Mouse (Mus musculus): ENCODE measurements around the gene Tescl.

Tescl gene

GRCm38 (mm10) chr7:24361001-24361400, 27.3 kb upstream of the Tescl start:
- no peak for DNase-seq

DNA sequence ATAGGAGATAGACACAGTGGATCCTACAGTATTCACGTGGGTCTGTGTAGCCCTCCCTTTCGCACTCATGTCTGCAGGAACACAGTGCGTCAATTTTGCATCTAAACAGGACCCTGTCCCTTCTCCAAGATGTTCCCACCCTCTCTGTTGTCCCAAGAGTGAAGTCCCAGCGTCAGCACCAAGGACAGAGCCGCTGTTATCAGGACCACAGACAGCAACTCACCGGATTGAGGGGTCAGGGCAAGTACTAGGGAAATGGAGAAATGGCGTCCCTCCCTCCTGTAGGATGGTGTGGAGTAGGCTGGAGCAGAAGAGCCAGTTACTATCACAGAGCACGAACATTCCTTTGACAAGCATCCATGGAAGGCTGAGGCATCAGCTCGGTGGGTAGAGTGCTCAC, 25.5 kb upstream of the Tescl start:
- DNase-seq, result no peak

DNA sequence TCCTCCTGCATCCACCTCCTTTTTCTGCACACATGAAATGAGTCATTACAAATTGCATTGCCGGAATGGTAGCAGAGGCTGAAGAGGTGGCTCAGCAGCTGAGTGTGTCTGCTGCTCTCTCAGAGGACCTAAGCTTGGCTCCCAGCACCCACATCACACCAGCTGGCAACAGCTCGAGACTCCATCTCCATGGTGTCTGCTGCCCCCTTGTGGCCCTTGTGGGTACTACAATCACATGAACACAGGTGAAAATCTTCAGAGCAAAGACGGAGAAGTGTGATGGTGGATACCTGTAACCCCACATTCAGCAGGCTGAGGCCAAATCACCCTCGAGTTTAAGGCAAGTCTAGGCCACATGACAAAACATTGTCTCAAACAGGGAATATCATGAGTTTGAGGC, 24.2 kb upstream of the Tescl start:
- peak in 1 of 2 experiments; percentile 48 for DNase-seq

DNA sequence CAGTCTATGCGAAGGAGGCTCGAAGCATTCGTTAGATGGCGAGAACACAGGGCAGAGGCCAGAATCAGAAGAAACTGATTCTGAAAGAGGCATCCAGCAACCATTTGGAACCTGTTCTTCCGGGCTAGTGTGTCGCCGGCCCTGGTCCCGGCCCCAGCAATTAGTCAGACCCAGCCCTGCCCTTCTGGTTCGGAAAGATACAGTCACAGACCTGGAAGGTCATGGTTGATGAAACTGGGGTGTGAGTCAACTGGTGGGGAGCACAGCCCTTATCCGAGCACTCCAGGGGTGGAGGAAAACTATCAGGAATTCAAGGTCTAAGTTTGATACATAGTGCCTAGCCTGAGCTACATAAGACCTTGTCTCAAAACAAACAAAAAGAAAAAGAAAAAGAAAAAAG, 22.3 kb upstream of the Tescl start:
- no peak for DNase-seq

DNA sequence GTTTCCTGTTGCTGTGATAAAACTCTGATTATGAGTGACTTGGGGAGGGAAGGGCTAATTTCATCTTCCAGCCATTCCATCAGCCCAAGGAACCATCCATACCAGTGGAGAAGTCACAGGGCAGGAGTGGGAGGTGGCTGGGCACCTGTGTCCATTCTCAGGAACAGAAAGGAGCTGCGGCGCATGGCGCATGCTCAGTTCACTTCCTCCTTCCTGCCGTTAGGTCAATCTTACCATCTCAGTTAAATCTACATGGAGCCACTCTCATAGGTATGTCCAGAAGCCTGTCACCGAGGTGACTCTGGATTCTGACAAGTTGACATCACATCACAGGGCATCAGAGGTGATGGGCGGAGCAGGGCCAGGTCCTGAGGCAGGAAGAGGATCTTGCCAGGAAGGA, 21.9 kb upstream of the Tescl start:
- no peak for DNase-seq

- no peak for DNase-seq
Observed at GRCm38 (mm10) chr7:24348896-24349295, 15.2 kb upstream of the Tescl start, which contains the start of gene Lypd5. Gene Lypd5 (plus strand): TSS chr7:24349196.

DNA sequence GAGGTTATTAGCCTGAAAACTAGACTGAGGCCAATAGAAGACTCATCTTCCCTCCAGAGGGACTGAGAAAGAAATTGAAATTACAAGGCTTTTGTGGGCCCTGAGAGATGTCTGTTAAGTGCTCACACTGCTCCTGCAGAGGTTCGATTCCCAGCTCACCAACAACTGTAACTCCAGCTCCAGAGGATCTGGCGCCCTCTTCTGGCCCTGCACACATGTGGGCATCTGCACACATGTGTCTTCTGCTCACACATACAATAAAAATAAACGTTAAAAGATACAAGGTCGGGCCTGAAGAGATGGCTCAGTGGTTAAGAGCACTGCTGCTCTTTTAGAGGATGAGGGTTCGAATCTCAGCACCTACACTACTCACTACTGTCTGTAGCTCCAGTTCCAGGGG, 12.7 kb upstream of the Tescl start:
- no peak for DNase-seq

DNA sequence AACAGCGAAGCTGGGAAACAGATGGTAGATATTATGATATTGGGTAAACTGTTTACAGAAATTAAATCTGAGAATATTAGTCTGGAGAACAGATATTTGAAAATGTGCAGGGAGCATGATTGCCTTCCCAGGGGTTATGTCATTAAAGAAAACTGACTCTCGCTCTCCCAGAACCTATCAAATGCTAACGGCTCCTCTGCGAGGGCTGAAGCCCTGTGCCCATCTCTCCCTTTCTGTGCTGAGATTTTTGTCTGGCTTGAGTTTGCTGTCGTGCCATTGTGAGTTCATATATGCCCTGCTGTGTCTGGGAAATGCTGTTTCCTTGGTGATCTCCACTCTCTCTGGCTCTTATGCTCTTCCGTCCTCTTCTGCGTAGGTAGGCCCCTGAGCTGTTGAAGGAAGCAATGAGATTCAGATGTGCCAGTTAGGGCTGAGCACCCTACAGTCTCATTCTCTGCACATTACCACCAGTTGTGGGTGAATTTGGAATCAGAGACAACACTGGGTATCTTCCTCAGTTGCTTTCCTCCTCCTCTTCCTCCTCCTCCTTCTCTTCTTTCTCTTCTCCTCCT, 10.1 kb upstream of the Tescl start:
- DNase-seq, result no peak

- peak in 1 of 2 experiments; percentile 42 for DNase-seq
Observed at GRCm38 (mm10) chr7:24338241-24338640, 4.5 kb upstream of the Tescl start.

GRCm38 (mm10) chr7:24335699-24336309, 2.1 kb upstream of the Tescl start:
- DNase-seq, result peak; percentile 83 to 92

DNA sequence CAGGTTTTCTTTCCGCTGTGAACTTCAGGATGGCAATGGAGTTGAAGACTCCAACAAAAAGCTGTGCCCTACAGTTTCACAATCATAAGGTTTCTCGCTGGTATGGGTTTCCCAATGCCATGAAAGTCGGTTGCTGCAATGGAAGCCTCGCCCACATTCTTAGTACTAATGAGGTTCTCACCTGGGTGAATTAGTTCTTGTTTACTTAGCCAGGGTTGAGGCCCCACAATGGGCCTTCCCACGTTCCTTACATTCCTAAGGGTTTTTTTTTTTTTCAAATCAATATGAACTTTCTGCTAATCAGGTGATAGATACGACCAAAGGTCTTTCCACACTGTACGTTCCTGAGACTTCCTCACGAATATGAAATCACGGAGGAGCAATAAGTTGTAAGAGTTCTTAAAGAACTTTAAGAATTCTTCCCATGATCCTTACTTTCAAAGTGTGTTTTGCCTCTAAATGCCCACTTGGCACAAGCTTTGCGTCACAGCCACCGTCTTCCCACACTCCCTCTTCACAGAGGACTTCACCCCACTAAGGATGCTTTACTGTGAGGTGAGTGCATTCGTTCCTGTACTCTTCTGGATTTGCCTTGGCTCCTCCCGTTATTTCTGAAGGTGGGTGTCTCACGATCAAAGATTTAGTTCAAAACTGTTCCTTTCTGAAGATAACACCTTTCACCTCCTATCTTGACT, 6.3 kb downstream of the Tescl start:
- no peak for DNase-seq

GRCm38 (mm10) chr7:24326273-24327135, 7.2 kb downstream of the Tescl start:
- DNase-seq, result no peak

DNA sequence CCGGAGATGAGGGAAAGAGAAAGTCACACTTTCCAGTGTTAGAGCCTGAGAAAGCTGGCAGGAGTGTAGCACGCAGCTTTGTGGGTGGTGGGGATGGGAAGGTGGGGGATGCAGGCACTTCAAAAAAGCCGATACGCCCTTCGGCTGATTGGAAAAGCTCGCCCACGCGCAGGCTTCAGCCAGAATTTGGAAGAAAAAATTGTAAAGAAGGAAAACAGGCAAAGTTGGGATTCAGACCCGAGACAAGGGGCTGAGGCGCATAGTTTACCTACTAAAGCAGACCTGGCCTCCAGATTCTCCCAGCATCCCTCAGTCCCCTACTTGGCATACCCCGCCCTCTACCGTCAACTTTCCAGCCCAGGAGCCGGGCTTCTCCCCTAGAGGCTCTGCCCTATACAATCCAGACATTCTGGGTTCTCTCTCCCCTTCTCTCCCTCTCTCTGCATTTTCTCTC, 8.0 kb downstream of the Tescl start:
- DNase-seq, result no peak

GRCm38 (mm10) chr7:24325197-24325596, 8.5 kb downstream of the Tescl start:
- peak; percentile 30 to 65 for DNase-seq

GRCm38 (mm10) chr7:24322593-24322992, 11.1 kb downstream of the Tescl start:
- DNase-seq, result no peak

GRCm38 (mm10) chr7:24318942-24319341, 14.8 kb downstream of the Tescl start:
- no peak for DNase-seq

DNA sequence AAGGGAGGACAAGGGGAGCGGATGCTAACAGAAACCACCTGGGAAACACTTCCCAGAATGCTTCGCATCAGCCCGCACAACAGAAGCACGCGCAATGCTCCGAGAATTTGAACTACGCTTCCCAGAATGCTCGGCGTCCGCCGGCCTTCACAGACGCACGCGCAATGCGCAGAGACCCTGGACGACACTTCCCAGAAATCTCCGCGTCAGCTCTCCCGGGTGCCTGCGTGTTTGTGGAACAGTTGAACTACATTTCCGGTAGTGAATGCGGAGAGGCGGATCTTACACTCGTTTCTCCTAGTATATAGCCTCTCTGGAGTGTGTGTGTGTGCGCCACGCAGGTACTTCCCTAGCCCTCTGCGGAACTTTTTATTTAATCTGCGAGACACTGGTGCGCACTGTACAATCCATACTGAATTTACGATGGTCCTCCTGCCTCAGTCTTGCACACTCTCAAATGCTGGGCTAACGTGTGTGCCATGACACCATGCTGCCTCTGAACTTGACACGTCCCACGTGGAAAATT, 17.1 kb downstream of the Tescl start, which contains the start of gene Zfp94:
Gene Zfp94 (minus strand): TSS at position 100 of the 526 bp plus-strand sequence.
- DNase-seq, result peak; percentile 94 to 96

DNA sequence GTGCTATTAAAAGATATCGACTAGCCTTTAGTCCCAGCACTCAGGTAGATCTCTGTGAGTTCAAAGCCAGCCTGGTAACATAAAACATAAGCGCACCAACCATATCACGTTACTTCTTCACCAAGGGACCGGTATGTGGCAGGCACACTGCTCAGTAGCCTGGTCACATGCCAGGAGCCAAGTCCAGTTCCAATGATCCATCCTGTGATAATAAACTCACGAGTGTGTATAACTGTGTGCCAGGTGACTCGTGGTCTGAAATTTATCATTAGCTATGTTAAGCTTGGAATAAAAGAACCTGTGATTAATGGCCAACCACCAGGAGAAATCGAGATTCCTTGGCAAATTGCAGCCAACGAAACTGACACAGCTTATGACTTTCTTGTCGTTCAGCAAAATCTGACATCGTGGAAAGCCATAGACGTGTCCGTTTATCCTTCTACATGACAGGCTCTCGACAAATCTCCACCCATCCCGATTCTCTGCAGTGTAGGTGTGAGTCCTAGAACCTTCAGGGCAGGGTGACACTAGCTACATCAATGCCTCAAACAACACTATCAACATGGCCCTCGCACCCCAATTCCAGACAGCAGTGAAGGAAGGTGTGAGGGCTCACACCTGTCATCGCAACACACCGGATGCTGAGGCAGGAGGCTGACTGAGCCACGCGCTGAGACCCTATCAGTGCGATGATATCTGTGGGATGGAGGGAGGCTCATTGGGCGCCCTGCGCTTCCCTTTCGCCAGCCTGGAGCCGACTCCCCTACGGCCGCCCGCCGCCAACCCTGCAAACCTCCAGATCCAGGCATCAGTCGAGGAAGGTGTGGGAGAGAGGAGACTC, 17.8 kb downstream of the Tescl start:
- peak; percentile 35 to 57 for DNase-seq

DNA sequence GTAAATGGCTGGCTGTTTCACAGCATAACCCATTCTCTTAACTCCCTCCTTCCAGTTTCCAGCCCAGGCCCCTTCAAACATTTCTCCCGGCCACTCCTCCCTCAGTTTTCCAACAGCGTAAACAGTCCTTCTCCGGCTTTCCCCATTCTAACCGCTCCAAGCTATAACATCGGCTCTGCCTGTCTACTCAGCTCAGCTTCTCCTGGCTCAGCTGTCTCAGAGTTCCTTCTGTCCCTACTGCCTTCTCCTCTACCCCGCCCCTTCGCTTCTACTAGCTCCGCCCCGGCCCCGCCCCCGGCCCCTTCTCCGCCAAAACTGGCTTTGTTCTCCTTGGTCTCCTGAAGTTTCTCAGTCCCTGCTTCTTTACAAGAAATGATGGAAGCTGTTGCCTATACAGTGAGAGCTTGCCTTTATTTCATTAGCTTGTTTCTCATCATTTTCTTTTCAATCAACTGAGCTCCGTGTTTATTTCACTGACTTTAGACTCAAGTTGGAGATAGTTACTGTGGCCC, 32.9 kb downstream of the Tescl start, which contains the start of gene Zfp61:
Gene Zfp61 (minus strand): TSS at position 462 of the 512 bp plus-strand sequence.
- DNase-seq, result peak; percentile 53 to 59

DNA sequence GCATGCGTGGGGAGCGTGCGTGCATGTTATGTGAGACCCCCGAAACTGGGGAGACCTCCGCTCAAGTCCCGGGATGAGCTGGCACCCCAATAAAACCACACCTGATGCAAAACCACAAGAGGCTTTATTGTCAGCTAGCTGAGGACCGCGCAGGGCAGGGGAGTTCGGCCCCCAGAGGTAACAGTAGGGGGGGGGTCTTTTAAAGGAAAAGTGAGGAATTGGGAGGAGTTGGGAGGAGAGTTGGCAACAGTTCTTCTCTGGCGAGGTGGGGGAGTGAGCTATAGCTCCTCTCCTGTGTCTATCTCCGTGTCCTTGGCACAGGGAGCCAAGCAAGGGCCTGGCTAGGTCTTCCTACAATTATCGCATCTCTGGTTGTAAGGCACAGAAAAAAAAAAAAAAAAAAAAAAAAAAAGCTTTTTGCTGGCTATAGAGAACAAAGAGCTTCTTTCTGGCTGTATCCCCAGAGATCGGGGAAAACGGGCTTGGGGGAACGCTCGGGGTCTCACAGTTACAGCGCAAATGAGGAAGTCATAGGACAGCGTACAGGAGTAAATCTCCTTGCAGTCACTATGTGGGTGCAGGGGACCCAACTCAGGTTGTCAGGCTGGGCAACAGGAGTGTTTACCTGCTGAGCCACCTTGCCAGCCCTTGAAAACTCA, 33.8 kb downstream of the Tescl start:
- DNase-seq, result peak; percentile 68 to 69

All from cerebellum, postnatal 14 days (tissue).